Mouse (Mus musculus) right cerebral cortex, postnatal 36 days (tissue): ENCODE measurements around the gene Fibp.

Experiments
- DNase-seq, 2 experiments: peaks; one replicate each; pipeline ENCODE4 v3.0.0; 2022; ENCODE audit warnings: low spot score in 2 of 2, mixed read lengths in 1 of 2

The Fibp gene

DNA sequence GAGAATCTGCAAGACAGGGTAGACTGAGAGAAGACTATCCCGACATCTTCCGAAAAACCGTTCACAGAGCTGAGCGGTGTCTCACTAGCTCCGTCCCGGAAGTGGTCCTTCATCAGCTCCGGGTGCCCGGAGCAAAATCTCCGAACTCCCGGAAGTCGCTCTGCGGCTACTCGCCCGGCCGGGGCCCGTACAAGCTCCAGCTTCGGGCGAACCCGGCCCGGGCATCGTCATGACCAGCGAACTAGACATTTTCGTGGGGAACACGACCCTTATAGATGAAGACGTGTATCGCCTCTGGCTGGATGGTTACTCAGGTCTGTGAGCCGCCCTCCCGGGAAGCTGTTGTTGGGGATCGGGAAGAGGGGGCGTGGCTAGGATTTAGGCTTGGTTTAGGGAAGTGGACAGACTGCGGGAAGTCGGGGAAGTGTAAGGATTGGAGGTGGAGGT is at the start of gene Fibp:
Gene Fibp, plus strand, starts transcription at position 151 of the 447 bp plus-strand sequence.
- peak; percentile 73 to 79 for DNase-seq

DNA sequence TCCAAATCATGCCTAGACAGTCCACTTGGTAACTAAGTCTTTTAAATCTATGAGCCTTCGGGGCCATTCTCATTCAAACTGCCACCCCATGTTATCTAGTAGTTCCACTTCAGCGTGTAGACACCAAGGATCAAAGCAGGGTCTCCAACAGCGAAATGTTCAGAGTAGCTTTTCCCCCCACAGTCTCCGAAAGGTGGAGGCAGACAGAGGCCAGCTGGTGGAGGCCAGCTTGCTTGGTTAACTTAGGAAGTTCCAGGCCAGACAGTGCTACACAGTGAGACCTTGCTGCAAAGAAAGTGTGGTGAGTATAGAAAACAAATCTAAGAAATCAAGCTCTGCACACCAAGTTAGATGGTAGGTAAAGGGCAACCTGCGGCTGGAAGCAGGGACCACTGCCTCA is 49.8 kb upstream of the Fibp start:
- DNase-seq, result no peak

DNA sequence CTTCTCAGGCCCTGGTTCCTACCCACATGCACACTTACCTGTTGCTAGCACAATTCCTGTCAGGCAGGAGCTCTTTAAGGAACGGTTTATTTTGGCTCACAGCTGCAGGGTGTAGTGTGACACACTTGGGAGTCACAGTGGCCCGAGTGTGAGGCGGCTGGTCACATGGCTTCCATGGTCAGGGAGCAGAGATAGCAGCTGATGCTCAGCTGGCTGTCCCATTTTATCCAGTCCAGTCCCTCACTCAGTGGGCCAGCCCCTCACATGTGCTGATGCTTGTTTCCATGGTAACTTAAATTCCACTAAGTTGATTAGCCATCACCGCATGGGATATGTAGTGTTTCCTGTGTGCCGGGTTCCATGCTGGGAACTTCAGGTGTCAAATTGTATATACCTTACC is 48.5 kb upstream of the Fibp start:
- no peak for DNase-seq

DNA sequence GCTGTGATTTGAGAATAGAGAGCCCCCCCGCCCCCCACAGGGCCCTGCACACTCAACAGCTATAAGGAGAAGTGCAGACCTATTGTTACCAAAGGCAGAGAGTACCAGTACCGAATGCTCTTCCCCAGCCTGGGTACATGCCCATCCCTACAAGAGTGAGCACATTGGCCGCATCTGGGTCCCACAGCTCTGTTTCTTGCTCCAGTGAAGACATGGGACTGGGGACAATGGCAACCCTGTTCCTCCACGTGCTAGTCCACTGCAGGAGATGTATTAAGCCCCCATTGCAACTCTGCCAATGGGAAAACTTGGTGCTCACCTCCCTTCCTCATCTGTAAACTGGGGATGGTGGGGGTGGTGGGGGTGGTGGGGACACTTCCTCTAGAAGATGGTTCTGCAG is 46.6 kb upstream of the Fibp start:
- DNase-seq, result no peak

DNA sequence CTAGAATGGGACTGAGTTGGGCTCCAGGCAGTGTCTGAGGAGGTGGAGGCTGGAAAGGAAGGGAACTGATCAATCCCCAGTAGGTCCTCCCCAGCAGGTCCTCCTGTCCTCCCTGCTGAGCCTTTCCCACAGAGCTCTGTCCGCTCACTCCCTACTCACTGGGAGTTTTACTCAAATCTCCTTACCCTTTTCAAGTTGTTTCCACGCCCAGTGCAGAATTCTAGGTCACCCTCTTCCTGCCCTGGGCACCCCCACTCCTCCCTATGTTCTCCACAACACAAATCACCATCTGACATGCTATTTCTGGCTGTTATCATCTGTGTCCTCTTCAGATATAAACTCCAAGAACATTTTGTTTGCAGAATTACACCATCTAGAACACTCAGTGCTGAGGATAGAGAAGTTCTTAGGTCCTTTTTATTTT is 45.9 kb upstream of the Fibp start:
- DNase-seq, result no peak

DNA sequence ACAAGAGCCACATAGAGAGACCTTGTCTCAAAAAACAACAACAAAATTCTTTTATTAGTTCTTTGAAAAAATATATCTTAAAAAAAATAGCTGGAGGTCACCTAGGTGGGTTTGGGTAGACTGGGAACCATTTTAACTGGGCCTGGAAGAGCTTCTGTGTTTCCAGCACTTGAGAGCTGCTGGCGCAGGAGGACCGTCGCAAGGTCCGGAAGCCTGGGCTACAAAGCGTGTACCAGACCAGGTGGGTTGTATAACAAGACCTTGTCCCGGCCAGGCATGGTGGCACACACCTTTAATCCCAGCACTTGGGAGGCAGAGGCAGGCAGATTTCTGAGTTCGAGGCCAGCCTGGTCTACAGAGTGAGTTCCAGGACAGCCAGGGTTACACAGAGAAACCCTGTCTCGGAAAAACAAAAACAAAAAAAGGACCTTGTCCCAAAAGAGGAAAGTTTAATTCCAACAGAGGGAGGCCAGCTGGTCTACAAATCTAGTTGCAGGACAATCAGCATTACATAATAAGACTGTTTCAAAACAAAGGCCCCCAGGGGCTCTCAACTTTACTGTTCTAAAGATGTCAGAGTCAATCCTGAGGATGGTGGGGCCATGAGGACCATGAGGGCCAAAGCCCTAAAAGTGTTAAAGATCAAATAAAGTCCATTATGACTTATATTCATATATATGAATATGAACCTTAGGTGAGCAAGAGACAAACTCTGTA is 41.5 kb upstream of the Fibp start:
- no peak for DNase-seq

DNA sequence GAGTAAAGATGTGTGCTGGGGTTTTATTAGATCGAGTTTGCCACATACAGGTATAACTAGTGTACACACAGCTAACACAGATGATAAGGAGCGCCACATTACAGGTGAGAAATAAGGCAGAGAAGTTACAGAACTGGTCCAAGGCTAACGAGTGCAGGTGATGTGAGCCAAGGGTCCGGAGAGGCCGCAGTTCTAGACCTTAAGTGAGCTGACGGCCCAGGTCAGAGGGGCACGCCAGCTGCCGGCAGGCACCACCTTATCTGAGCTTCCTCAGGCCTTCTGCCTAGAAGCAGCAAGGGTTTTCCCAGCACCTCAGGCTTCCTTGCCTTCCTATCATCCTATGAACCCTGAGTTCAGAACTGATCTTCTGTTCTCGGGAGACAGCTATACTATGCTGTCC is 40.8 kb upstream of the Fibp start:
- DNase-seq, result no peak

DNA sequence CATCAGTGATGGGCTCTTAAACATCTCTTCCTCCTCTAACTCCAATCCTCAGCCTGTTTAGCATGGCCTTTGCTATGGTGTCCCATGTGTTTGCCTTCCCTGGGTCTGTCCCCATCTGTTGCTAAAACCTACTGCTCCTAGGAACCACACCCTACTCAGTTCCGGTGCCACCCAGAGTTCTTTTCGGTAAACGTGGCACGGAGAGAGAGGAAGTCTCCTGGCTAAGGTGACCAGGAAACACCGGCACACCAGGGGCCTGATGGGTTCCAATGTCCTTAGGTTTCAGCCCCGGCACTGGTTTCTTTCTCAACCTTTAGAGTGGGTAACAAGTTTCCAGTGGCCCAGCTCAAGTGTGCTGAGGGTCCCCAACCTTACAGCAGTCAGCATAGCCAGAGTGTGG is 39.8 kb upstream of the Fibp start:
- DNase-seq, result no peak

DNA sequence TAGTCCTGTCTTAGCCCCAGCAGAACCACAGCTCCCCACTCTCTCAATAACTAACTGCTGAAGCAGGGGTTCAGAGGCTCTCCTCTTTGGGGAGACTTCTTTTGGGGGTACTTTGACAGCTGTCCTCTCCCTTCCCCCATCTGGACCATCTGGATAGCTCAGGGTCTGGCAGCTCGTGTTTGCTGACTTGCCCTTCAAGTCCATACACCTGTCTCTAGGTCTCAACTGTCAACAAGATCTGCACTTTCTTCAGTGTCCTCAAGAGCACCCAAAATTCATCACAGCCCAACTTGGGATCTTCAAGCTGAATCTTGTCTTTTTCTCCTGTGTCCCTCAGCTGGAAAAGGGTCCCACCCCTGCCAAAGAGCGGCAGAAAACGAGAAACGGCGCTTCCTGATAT is 38.6 kb upstream of the Fibp start:
- no peak for DNase-seq

DNA sequence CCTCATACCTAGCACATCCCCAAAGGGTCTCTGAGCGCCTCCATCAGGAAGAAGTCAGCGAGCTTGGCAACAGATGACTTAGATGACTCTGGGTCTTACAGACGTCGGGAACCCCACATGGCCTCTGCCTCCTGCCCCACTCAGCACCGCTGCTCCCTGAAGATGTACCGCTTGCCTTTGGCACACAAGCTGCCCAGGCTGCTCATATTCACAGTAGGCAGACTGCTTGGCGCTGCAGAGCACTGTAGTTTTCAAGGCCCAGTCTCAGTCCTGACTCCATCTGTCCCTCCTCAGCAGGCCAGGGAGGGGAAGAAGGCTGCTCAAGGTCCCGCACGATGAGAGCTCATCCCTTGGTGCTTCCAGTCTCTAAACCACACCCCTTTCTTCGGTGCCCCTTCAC is 38.1 kb upstream of the Fibp start:
- no peak for DNase-seq

DNA sequence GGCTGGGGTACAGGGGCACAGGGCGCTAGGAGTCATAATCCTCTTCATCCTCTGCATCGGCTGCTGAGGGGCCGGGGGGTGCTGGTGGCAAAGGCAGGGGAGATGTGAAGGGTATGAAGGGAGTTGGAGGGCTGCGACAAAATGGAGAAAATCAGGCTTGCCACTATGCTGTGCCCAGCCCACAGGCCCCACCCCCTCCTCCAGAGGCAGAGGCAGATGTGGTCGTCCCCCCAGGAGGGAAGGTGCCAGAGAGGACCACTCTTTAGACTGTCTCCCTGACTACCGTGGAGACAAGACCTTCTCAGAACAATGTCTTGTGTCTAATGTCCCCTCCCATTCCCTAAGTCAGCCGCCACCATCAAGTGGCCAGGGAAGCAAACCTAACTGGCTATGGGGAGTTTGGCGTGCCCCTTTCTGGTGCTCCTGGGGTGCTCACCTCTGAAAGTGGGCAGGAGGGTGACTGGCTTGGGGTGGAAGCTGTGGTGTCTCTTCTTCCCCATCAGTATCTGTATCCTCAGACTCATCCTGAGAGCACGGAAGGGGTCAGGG is 37.4 kb upstream of the Fibp start:
- no peak for DNase-seq

DNA sequence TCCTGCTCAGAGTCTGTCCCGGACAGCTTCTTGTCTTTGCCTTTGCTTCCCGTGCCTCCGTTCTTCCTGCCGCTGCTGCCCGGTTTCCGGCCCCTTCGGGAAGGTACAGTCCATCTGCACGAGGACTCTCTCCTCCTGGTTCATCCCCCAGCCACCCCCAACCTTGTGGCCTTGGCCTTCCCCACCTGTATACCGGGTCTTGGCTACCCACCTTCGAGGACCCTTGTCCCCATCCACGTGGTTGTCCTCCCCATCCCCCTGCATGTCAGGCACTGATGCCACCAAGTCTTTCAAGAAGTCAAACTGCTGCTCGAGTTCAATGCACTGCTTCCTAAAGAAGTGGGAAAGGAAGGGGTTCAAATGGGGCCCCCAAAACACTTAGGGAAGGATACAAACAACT is 36.9 kb upstream of the Fibp start:
- DNase-seq, result no peak

DNA sequence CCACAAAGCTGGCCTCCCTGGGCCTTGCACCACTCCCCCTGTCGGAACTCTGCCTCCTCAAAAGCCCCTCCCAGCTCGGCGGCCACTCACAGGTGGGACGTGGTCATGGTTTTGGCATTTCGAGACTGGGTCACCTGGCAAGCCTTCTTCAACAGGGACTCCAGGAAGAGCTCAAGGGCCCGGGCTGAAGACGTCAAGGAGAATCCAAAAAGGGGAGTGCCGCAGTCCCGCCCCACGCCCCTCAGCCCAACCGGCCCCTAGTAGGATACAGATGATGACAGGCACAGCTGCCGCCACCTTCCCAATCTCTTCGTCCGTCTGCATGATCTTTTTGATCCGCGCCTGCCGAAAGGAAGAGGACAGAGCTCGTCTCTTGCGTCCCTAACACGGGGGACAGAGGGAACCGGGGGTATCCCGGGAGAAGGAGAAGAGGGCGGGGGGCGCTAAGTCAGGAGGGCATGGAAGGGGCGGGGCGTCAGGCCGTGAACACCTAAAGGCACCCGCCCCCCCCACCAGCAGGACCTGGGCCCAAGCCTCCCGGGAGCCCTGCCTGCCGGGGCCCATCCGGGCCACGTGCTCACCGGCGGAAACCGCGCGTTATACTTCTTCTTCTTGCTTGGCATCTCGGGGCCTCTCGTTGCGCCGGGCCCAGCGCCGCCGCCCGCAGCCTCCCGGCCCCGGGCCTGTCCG is 36.2 kb upstream of the Fibp start:
- peak; percentile 51 to 55 for DNase-seq

DNA sequence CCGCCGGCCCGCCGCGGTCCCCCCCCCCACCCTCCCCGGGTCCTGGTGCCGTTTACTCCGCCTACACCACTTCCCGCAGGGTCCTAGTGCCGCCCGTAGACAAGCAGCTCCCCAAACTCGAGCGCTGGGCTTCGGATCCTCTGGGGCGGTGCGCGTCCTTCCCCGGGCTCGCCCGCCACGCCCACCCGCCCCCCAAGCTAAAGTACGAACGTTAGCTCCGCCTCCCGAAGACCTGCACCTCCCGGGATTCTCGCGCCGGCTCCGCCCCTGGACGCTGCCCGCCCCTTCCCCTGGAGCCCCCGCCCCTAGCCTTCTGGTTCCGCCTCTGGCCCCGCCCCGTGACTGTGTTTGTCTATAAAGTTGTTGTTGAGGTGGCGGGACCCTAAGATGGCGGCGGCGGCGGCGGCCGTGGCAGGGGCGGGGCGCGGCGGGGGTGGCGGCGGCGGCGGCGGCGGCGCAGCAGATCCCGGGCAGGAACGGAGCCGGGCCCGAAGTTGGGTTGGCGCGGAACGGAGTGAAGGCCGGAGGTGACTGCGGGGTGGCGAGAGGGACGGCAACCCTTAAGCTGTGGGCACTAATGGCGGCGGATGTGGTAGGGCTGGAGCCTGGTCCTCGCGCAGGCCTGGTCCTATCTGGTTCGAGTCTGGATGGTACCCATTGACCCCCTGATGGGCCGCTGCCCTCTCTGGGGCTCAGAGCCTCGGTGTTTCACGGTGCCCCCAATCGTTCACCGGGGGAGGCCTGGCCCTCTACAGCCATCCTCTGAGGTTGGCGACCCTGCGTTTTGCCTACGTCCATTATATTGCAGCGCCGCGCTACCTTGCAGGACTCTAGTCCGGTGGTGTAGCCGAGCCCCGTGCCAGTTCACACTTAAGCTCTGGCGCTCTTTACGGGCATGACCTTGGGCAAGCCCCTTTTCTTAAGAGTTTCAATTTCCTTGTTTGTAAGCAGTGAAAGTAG is 35.4 kb upstream of the Fibp start, which contains the start of the genes Drap1 and AI837181:
Gene Drap1, minus strand, starts transcription at position 198 of the 960 bp plus-strand sequence.
Gene AI837181, plus strand, starts transcription at position 363 of the 960 bp plus-strand sequence.
- peak; percentile 90 to 93 for DNase-seq

DNA sequence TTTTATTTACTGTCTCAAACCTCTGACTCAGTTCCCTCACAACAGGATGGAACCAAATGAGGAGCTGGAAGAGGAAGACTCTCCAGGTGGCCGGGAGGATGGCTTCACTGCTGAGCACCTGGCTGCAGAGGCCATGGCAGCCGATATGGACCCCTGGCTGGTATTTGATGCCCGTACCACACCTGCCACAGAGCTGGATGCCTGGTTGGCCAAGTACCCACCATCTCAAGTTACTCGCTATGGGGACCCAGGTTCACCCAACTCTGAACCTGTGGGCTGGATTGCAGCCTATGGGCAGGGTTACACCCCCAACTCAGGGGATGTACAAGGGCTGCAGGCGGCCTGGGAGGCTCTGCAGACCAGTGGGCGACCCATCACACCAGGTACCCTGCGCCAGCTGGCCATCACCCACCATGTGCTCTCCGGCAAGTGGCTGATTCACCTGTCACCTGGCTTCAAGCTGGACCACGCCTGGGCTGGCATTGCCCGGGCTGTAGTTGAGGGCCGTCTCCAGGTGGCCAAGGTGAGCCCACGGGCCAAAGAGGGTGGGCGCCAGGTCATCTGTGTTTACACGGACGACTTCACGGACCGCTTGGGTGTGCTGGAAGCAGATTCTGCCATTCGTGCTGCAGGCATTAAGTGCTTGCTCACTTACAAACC is 34.4 kb upstream of the Fibp start:
- no peak for DNase-seq

DNA sequence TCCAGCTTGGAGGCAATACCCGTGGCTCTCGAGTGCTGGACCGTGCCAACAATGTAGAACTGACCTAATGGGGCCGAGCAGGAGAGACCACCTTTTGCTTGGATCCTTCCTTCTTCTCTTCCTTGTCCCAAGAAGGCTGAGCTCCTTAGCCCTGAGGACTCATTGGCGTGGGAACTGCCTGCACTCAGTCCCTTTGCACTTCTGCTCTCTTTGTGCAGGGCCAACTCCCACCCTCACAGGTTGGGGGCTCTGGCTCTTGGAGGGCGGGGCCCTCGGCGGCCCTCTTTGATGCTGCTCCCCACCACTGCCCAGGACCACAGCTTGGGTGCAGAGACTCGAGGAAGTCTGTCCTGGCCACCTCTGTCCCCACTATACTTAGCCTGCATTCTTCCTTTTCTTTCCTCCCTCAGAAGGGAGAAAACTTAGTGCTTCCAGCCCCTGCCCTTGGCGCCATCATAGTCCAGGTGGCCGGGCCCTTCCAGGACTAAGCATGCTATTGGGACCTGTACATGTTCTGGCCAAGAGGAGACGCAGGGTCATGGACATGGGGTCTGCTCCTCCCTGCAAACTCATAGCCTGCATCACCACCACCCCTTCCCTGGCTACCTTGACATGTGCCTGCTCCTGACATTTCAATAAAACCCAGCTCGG is 33.6 kb upstream of the Fibp start:
- DNase-seq, result no peak

DNA sequence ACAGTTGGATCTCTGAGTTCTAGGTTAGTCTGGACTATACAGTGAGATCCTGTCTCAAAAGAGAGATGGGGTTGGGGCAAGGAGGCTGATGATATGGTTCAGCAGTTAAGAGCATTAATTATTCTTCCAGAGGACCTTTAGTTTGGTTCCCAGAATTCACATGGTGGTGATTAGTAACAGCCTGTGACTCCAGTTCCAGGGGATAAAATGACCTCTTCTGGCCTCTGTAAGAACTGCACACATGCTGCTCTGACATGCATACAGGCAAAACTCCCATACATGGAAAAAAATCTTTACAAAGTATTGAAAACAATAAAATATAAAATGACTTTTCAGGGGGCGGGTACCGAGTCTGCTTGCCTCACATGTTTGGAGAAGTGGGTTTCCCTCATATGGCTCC is 32.3 kb upstream of the Fibp start:
- DNase-seq, result no peak

DNA sequence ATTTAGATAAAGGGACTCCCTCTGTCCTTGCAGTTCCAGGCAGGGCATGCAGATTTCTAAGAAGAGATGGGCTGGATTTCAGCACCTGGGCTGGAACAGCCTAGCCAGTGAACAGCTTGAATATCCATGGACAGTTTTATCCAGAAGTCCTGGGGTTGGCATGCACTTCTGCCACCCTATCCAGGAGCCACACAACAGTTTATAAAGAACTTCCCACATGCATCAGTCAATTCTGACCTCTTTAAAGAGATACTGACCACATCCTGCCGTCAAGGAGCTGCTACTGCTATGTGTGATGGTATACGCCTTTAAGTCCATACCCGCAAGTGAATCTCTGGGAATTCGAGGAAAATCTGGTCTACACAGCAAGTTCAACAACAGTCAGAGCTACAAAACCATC is 31.2 kb upstream of the Fibp start:
- DNase-seq, result no peak

DNA sequence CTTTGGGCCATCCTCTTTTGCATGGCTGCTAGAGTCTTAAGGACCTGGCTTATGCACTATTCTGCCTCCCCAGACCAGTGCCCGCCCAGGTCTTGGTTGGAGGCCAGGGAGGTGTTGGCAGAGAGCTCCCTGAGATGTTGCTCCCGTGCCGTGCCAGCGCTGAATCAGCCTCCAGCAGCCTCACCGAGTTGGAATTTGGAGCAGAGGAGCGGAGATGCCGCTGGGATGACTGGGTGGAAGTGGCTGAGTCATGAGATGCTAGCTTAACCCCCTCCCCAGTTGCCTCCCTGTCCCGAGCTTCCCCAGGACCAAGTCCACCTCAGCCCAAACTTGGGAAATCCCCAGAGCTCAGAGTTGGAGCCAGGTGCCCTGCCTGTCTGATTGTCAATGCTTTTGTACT is 30.6 kb upstream of the Fibp start:
- DNase-seq, result no peak

DNA sequence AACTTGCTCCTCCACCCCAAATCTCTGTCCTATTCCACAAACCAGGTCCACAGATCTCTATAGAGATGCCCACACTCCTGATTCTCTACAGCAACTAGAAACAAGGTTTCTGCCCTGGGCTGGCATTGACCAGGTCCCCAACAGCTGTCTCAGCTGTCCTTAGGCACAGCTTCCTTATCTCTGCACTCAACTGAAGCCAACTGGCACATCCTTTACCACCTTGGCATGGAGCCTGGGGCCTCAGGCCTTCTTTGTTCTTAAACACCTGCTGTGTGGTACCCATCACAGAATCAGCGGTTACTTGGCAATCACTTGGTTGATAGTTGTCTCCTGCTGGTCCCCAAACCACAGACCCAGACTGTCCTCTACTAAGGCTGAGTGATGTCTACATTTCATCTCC is 30.0 kb upstream of the Fibp start:
- DNase-seq, result no peak
